8 mouse cellular contexts compared by ENCODE assay signal in the genomic region with DNA sequence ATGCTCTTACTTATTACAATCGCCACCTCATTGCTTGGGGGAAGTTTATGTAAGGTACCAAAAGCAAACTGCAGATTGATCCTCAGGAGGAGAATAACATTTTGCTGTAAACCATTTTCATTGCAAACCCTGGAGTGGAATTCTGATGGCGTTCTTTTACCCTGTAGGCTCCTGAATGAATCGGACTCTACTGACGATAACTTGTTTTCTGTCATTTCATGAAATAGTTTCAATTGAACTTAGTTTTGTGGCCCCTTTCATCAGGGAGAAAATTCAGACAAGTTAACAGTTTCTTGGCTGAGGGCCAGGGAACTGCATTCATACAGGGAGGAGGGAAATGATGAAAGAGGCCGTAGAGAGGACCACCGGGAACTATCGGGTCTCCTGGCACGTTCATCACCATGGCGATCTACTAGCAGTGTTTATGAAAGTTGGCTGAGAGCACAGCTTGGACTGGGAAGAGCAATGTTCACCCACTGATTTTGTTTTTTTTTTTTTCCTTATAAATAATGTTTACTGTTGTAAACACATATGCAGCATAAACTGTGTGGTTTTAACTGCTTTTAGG.
DNase-seq lines count a peak whose midpoint lies in the region; ATAC-seq and TF ChIP-seq lines count a peak whose summit lies in the region.

No protein-coding gene starts in this region.

- H3K4me2 ChIP-seq in kidney, postnatal 0 days (ENCODE audit: low read length): 0 out of 2 replicates have a peak overlapping the region, but pooled peaks have one; percentile 4
- peak overlapping the region; percentile 28 for H3K4me2 ChIP-seq in forebrain, embryonic 16.5 days (ENCODE audit: low read length)
- H3K4me2 ChIP-seq in liver, postnatal 0 days (ENCODE audit: low read depth, low read length): no peak overlapping the region

- DNase-seq in kidney, postnatal 0 days (ENCODE audit: low spot score): peak; percentile 39
- no peak for DNase-seq in kidney, adult 2 months
- peak; percentile 60 for DNase-seq in embryo, embryonic 11 days
- peak; percentile 61 for DNase-seq in mesoderm, embryonic 11.5 days (ENCODE audit: low read depth, low spot score)
- no peak for DNase-seq in liver, postnatal 0 days
- DNase-seq in left cerebral cortex, postnatal 36 days (ENCODE audit: low spot score in 2 of 2): no peak
- no peak for DNase-seq in B cell, adult 2 months

- no peak for ATAC-seq in kidney, postnatal 0 days (replicated peaks; ENCODE audit: low FRiP score, low read depth)
- peak; percentile 75 for ATAC-seq in forebrain, embryonic 16.5 days
- ATAC-seq in liver, postnatal 0 days: no peak

- no peak for TF ChIP-seq EP300 in liver, postnatal 0 days (IDR thresholded peaks at IDR 0.05; ENCODE audit: low read depth)

- TF ChIP-seq POLR2A in kidney, adult 2 months (IDR thresholded peaks at IDR 0.05; ENCODE audit: low read depth, low read length): no peak

- H3K36me3 ChIP-seq in kidney, postnatal 0 days (ENCODE audit: insufficient read depth, low read length): no peaks in the 10 kb centered on the region
- H3K36me3 ChIP-seq in kidney, adult 2 months (ENCODE audit: control insufficient read depth, insufficient read depth, low read length): no peaks in the 10 kb centered on the region
- H3K36me3 ChIP-seq in forebrain, embryonic 16.5 days (ENCODE audit: control insufficient read depth, insufficient read depth): no peaks in the 10 kb centered on the region
- H3K36me3 ChIP-seq in liver, postnatal 0 days (replicated peaks; ENCODE audit: insufficient read depth, low read length): no peaks in the 10 kb centered on the region

- no peak for TF ChIP-seq CTCF in kidney, postnatal 0 days (IDR thresholded peaks at IDR 0.05; ENCODE audit: low read depth)
- no peak for TF ChIP-seq CTCF in kidney, adult 2 months (conservative IDR thresholded peaks at IDR 0.05; ENCODE audit: insufficient read depth, insufficient read length, low read depth, low read length)
- no peak for TF ChIP-seq CTCF in liver, postnatal 0 days (IDR thresholded peaks at IDR 0.05; ENCODE audit: low read depth)

- no peak overlapping the region for H3K9ac ChIP-seq in kidney, postnatal 0 days (ENCODE audit: low read depth, low read length)
- H3K9ac ChIP-seq in forebrain, embryonic 16.5 days (replicated peaks; ENCODE audit: low read depth, low read length): no peak overlapping the region
- H3K9ac ChIP-seq in liver, postnatal 0 days (replicated peaks): no peak overlapping the region

- H3K27ac ChIP-seq in kidney, postnatal 0 days: no peak overlapping the region
- H3K27ac ChIP-seq in kidney, adult 2 months (ENCODE audit: insufficient read depth, low read depth, low read length): no peak overlapping the region
- no peak overlapping the region for H3K27ac ChIP-seq in forebrain, embryonic 16.5 days (ENCODE audit: low read length)
- no peak overlapping the region for H3K27ac ChIP-seq in liver, postnatal 0 days (ENCODE audit: low read depth)

- no peaks in the 10 kb centered on the region for H3K27me3 ChIP-seq in kidney, postnatal 0 days (ENCODE audit: insufficient read depth, low read length)
- H3K27me3 ChIP-seq in kidney, adult 2 months (replicated peaks; ENCODE audit: control insufficient read depth, insufficient read depth, low read length): no peaks in the 10 kb centered on the region
- H3K27me3 ChIP-seq in forebrain, embryonic 16.5 days (replicated peaks; ENCODE audit: control insufficient read depth, insufficient read depth, low read length): no peaks in the 10 kb centered on the region
- H3K27me3 ChIP-seq in liver, postnatal 0 days (ENCODE audit: insufficient read depth, low read length): no peaks in the 10 kb centered on the region

- intact Hi-C loops in left cerebral cortex, postnatal 36 days (cut with DNase I): loop anchor here (10.0 kb wide), 1 partner anchor 530 kb away; no protein-coding TSS in a partner anchor

- no peak overlapping the region for H3K4me3 ChIP-seq in kidney, postnatal 0 days (replicated peaks; ENCODE audit: low read depth, low read length)
- H3K4me3 ChIP-seq in kidney, adult 2 months (ENCODE audit: insufficient read depth, low read depth, low read length): no peak overlapping the region
- H3K4me3 ChIP-seq in forebrain, embryonic 16.5 days (replicated peaks; ENCODE audit: low read length): no peak overlapping the region
- H3K4me3 ChIP-seq in liver, postnatal 0 days (ENCODE audit: low read depth, low read length): no peak overlapping the region

- no peaks in the 10 kb centered on the region for H3K4me1 ChIP-seq in kidney, postnatal 0 days (replicated peaks; ENCODE audit: insufficient read depth, low read length)
- H3K4me1 ChIP-seq in kidney, adult 2 months (ENCODE audit: control insufficient read depth, insufficient read depth, low read length): no peaks in the 10 kb centered on the region
- peaks cover 6% of the 10 kb centered on the region; the same call in 1 of the 2 replicates for H3K4me1 ChIP-seq in forebrain, embryonic 16.5 days (replicated peaks; ENCODE audit: control insufficient read depth, insufficient read depth, low read length)
- H3K4me1 ChIP-seq in liver, postnatal 0 days (ENCODE audit: insufficient read depth): no peaks in the 10 kb centered on the region

- no peaks in the 10 kb centered on the region for H3K9me3 ChIP-seq in kidney, postnatal 0 days (replicated peaks; ENCODE audit: low read length)
- no peaks in the 10 kb centered on the region for H3K9me3 ChIP-seq in forebrain, embryonic 16.5 days (ENCODE audit: control insufficient read depth, low read length)
- H3K9me3 ChIP-seq in liver, postnatal 0 days (ENCODE audit: low read length): no peaks in the 10 kb centered on the region

- 27% methylated on average over 9 of the region's 9 CpGs for WGBS in kidney, postnatal 0 days
- WGBS in kidney, adult 2 months: 36% methylated on average over 9 of the region's 9 CpGs
- WGBS in forebrain, embryonic 16.5 days: 9% methylated on average over 9 of the region's 9 CpGs
- WGBS in liver, postnatal 0 days (ENCODE audit: insufficient replicate concordance): 63% methylated on average over 9 of the region's 9 CpGs

Comparison
In these comparisons a context has a peak if more than half of its experiments do, and no peak if none do; other contexts are left out.
1. DNase-seq: peak in kidney, postnatal 0 days (single experiment), embryo, embryonic 11 days (single experiment) and mesoderm, embryonic 11.5 days (single experiment); none in kidney, adult 2 months (single experiment), liver, postnatal 0 days (single experiment), left cerebral cortex, postnatal 36 days (0 of 2) and B cell, adult 2 months (0 of 2).